Mouse (Mus musculus) brain, adult 2 months (tissue): ENCODE measurements at regions not wholly inside any gene's neighbourhood (a gene's known extent, or its start where the extent isn't known, plus 50 kb on each side); places are given as distances from the start of the nearest gene placed in this dataset.
"Not testable (repeated sequence)": the region's sequence is repeated elsewhere in the genome, so short reads cannot be mapped to it uniquely, and the experiment has no call there.

Experiments
- DNase-seq: peaks from one replicate; pipeline ENCODE4 v3.0.0; 2011; ENCODE audit warnings: low read depth, low spot score

GRCm38 (mm10) chr4:51519281-51519680, 302.8 kb downstream of the Cylc2 start:
- no peak for DNase-seq

DNA sequence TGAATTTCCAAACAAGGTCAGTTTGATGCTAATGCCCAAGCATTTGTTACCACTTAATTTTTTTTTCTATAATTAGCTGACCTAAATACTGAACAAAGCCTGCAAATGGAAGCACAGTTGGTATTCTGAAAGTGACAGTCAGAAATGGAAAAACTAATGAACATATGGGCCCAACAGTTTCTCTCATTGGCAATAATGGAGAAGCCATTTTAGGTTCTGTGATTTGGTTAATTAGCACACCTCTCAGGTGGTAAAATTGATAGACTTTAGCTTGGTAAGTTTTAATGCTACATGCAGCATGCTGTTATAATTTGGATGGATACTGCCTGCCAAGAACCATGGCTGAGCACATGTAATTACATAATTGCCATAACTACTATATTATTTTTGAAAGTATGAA, 303.3 kb downstream of the Cylc2 start:
- peak; percentile 45 for DNase-seq

DNA sequence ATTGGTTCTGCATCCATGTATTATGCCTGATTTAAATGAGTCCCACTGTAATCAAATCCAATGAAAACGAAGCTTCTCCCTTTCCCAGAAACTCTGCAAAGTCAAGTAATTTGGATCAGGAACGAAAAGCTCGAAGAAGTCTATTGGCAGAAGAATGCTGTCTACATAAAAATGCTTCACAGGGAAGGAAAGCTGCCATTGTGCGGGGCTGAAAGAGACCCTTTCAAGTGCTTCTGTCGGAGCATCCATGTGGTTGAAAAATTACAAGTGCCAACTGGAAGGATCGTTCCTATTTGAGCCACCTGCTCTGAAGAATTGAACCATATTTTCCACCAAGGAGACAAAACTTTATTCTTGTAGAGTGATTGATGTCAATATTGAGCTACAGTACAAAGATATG, 328.9 kb downstream of the Cylc2 start:
- no peak for DNase-seq

- DNase-seq = peak; percentile 9
Observed at GRCm38 (mm10) chr4:51559693-51560092, 343.2 kb downstream of the Cylc2 start.

- DNase-seq = no peak
Observed at GRCm38 (mm10) chr4:51560100-51560499, 343.6 kb downstream of the Cylc2 start.

DNA sequence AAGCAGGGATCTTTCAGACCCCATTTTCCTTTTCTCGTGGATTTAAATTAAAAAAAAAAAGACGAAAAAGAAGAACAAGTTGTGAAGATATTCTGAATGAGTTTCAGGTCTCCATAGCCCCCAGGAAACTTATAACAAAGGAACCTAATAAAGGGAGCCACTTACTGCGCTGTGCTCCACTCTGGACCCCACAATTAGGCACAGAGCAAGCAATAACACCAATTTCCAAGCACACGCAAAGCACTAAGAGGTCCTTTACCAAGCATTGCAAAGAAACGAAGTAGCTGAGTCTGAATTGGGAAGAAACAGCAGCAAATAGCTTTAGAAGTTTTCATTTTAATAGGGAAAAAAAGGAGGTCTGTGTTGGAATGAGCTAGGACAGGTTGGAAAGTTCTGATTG, 345.9 kb downstream of the Cylc2 start:
- DNase-seq = no peak

GRCm38 (mm10) chr4:51576456-51576855, 360.0 kb downstream of the Cylc2 start:
- peak; percentile 7 for DNase-seq

- DNase-seq = peak; percentile 45
Observed at GRCm38 (mm10) chr4:51594044-51594443, 377.6 kb downstream of the Cylc2 start.

GRCm38 (mm10) chr4:51597850-51598249, 381.4 kb downstream of the Cylc2 start:
- DNase-seq = peak; percentile 58

DNA sequence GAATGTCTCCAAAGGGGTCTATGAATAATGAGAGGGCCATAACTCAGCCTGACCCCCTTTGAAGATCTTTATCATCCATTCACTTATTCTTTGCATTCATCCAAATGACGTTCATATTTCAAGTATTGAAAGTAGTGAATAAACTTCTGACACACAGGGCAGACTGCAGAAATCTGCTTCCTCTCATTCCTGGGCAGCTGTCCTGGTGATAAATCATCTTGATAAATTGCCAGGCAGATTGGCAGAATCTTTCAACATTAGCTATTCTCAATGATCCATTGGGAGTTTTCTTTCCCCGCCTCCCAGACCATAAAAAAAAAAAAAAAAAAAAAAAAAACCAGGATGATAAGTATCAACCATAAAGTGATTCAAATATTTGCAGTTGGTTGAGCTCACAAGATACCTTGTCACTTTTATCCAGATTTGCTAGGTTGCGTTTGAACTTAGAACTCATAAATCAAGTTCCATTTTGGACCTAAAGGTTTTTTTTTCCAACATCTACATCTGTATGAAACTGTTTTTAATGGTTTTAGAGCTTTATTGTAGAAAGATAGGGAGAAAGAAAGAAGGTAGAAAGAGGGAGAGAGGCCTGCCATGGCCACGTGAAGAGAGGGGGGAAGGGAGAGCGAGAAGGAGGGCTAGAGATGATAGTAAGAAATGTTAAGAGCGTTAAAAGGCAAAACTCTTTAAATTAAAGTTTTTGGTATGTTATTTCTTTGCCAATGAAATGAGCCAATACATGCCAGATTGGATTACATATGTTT, 383.7 kb downstream of the Cylc2 start:
- no peak for DNase-seq

DNA sequence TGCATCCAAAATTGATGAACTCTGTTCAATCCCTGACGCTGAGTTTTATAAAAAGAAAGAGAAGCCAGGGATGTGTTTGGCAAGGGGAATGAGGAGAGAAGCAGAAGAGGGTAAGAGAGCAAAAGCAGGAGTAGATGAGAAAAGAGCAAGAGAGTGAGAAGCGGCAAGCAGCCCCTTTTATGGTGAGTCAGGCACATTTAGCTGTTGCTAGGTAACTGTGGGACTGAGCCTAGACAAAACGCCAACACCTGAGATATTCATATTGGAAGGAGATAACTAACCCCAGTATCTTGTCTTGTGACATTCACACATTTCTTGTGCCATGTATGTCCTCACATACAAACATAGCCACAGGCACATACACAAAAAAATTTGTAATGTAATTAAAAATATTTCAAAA, 410.8 kb downstream of the Cylc2 start:
- DNase-seq = peak; percentile 36

DNA sequence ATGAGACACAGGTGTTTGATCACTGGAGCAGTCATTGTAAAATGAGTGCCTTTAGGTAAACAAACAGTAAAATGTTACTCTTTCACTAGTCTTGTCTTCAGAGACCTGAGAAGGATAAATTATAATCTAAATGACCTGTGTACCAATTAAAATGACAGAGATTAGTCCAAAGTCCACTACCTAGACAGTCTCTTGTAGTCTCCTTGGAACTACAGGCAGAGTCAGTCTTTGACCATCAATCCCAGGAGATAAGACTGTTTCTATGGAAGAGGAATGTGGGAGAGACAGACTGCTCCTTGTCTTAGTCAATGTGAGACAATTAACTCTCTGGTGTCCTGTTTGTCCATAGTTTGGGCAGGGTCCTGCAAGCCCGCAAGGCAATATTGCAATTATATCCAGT, 417.0 kb downstream of the Cylc2 start:
- no peak for DNase-seq

GRCm38 (mm10) chr4:51657325-51657724, 440.8 kb downstream of the Cylc2 start:
- no peak for DNase-seq

GRCm38 (mm10) chr4:51658286-51658685, 441.8 kb downstream of the Cylc2 start:
- peak; percentile 8 for DNase-seq

DNA sequence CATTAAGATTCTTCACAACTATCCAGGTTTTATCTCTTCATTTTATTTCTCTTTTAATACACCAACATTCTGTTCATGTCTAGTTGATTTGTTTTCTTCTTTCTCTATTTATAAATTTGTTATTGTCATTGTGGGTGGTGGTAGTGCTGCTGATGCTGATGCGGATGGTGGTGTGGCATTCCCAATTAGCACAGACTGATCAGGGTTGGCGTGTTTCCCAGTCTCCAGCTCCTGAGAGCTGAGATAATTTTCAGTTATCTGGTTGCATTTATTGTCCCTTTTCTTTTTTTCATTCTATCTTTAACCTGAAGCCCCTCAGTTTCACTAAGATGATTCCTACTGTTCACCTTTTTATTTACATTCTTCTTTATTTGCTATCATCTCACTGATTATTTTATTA, 455.0 kb downstream of the Cylc2 start:
- peak; percentile 59 for DNase-seq

DNA sequence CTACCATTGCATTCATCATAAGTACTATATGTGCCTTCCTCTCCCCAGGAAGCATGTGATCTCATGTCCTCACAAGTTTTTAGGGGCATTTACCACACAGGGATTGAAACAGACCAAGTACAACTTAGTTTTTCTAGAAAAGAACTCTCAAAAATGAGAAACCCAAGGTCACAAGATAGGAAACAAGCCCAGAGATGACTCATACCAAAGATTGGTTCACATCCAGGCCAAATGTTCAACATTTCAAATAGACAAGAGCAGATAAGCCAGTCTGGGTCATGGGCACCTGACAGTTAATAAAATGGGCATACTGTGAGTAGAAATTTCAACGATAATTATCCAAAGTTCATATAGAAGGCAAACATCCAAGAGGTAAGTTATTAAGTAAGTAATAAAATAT, 457.9 kb downstream of the Cylc2 start:
- DNase-seq = no peak

DNA sequence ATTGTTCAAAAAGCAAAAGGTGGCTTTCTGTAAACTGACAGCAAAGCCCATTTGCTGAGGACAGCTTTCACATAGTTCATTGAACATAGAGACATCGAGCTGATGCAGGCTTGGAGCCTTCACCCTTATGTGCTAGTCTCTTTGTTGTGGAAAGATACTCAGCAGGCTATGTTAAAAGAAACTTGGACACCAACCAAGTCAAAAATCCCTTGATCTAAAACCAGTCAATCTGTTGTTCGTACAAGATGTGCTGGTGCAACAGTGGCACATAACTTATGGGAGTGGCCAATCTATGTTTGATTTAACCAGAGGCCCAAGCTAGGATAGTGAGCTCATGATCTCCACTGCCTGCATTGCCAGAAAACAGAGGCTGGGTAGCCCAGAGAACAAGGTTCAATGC, 462.6 kb downstream of the Cylc2 start:
- peak; percentile 26 for DNase-seq

DNA sequence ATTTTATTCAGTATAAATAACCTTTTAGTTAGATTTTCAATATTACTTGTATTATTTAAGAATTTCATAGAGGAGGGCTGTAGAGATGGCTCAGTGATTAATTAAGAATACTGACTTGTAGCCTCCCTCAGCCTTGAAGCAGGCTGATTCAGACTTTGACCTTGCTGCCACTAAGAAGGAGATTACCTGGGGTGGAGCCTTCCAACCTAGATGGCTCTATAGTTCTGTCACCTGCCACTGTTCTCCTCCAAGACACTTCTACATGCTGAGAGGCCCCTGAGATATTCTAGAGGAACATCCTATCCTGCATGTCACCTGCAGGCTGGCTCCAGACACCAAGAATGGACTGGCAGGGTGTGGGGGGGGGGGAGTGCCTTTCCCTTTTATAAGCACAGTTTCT, 466.9 kb downstream of the Cylc2 start:
- DNase-seq = not testable (repeated sequence)

- no peak for DNase-seq
Observed at GRCm38 (mm10) chr4:51686651-51687050, 470.2 kb downstream of the Cylc2 start.
